Mouse (Mus musculus) stomach, postnatal 0 days (tissue): Measurements from ENCODE around the gene Dcn.

Source experiments
- CTCF ChIP-seq: IDR thresholded peaks from 2 replicates; pipeline ENCODE4 v1.5.1; 2016; ENCODE audit warnings: antibody characterized with exemption, low read depth, mild to moderate bottlenecking, moderate library complexity
- EP300 ChIP-seq: optimal IDR thresholded peaks from 2 replicates; pipeline ENCODE3; 2016; ENCODE audit warnings: antibody characterized with exemption

DNA sequence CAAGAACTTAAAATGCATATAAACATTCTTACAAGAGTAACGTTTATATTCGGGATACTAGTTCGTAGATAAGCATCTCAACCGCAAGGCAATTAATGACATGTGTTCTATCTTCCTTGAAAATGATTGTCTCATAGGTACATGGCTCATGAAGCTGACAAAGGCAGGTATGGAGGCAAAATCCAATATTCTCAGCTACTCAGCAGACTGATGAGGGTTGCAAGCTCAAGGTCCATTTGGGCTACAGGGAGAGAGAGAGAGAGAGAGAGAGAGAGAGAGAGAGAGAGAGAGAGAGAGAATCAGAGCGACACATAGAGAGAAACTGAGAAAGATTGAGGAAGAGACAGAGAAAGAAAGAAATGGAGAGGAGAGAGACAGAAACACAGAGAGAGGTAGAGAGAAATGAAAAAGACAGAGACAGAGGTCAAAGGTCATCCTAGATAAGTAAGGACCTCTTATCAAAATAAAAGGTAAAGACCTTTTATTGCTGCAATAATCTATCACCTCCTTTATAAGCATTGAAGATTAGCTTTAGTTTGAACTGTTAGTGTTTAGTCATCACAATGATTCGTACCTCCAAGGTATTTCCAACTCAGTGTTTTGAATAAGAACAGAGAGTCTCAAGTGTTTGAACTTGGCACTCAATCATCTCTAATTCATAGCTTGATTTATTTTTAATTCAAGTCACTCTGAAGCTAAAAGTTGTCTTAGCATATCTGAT, 8.0 kb downstream of the Dcn start:
- TF ChIP-seq CTCF (no peak), EP300 (no peak)
